Mouse (Mus musculus): ENCODE measurements around the gene Fhad1.
"Not testable (repeated sequence)": the region's sequence is repeated elsewhere in the genome, so short reads cannot be mapped to it uniquely, and the experiment has no call there.

DNA sequence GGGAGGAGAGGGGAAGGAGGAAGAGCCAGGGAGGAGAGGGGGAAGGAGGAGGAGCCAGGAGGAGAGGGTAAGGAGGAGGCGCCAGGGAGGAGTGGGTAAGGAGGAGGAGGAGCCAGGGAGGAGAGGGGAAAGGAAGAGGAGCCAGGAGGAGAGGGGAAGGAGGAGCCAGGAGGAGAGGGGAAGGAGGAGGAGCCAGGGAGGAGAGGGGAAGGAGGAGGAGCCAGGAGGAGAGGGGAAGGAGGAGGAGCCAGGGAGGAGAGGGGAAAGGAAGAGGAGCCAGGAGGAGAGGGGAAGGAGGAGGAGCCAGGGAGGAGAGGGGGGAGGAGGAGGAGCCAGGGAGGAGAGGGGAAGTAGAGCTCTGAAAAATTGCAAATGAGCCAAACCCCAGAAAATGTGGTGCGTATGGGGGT, 20.8 kb downstream of the Fhad1 start:
- TF ChIP-seq EP300 (optimal IDR thresholded peaks at IDR 0.05); CTCF (IDR thresholded peaks at IDR 0.05; ENCODE audit: low read depth): not testable (repeated sequence)

Data from stomach, postnatal 0 days (tissue).